Mouse (Mus musculus) neural tube, embryonic 12.5 days (tissue): Measurements from ENCODE around the gene Slc22a7. TPM values are rescaled to one million over a fixed set of nuclear protein-coding genes. Genes with fewer than 3 reads are reported as not detected.

Experiments
- ATAC-seq: fragments of 200-750 bp; cut with Nextera tagmentation; 2 replicates; pipeline ENCODE4 v1.8.0; 2017; ENCODE audit warnings: low read depth, mild to moderate bottlenecking, moderate TSS enrichment, moderate library complexity; ENCODE audit not compliant: low FRiP score
- H3K27ac ChIP-seq: fragments of 300-500 bp; sonication (generic); 2 replicates; pipeline ENCODE4 v1.5.1; 2016
- H3K27me3 ChIP-seq: fragments of 300-500 bp; sonication (generic); replicated peaks from 2 replicates; pipeline ENCODE4 v1.6.1; 2016; ENCODE audit warnings: mild to moderate bottlenecking
- H3K36me3 ChIP-seq: fragments of 300-500 bp; sonication (generic); 2 replicates; pipeline ENCODE4 v1.6.1; 2016; ENCODE audit warnings: mild to moderate bottlenecking
- H3K4me1 ChIP-seq: fragments of 300-500 bp; sonication (generic); 2 replicates; pipeline ENCODE4 v1.6.1; 2016
- H3K4me2 ChIP-seq: fragments of 300-500 bp; sonication (generic); replicated peaks from 2 replicates; pipeline ENCODE4 v1.6.1; 2016; ENCODE audit warnings: mild to moderate bottlenecking
- H3K4me3 ChIP-seq: fragments of 300-500 bp; sonication (generic); 2 replicates; pipeline ENCODE4 v1.5.1; 2016
- H3K9ac ChIP-seq: fragments of 300-500 bp; sonication (generic); 2 replicates; pipeline ENCODE4 v1.6.1; 2016; ENCODE audit warnings: mild to moderate bottlenecking
- H3K9me3 ChIP-seq: fragments of 300-500 bp; sonication (generic); 2 replicates; pipeline ENCODE4 v1.6.1; 2016; ENCODE audit warnings: mild to moderate bottlenecking
- WGBS: fragments of 180-500 bp; shearing (Covaris S2); methylation state at CpG from one replicate; pipeline ENCODE4 v1.1.7; 2016; 5-methylcytosine and 5-hydroxymethylcytosine counted together
- polyA plus RNA-seq: library from polyadenylated mRNA; unstranded; fragments of >200 nt; fragmentation: Nextera tagmentation; extraction: Ambion mirVana; gene quantifications from 2 replicates; pipeline ENCODE4 v1.2.1, GENCODE M21; 2016

The Slc22a7 gene
- polyA plus RNA-seq = not detected in 2 replicates

GRCm38 (mm10) chr17:46438298-46438873, at the start of gene Slc22a7:
Gene Slc22a7, minus strand, starts transcription at chr17:46438457.
- Histone ChIP-seq H3K4me1 (peaks cover 19% of the 10 kb centered on the region), H3K9ac (no peak within 1 kb of the TSS), H3K27ac (no peak within 1 kb of the TSS), H3K36me3 (no peaks in the 10 kb centered on the region), H3K4me3 (no peak within 1 kb of the TSS), H3K27me3 (peaks cover 28% of the 10 kb centered on the region), H3K9me3 (no peaks in the 10 kb centered on the region), H3K4me2 (no peak within 1 kb of the TSS)
- WGBS = 88% methylated on average over 4 of the region's 4 CpGs
- no peak for ATAC-seq

GRCm38 (mm10) chr17:46487431-46487830, 49.2 kb upstream of the Slc22a7 start, which contains the start of gene Ttbk1:
Gene Ttbk1, minus strand, starts transcription at chr17:46487675.
- H3K9ac ChIP-seq = peak within 1 kb of the TSS; percentile 95
- H3K4me2 ChIP-seq = peak within 1 kb of the TSS; percentile 63
- no peaks in the 10 kb centered on the region for H3K36me3 ChIP-seq
- peak within 1 kb of the TSS; percentile 68 for H3K27ac ChIP-seq
- peaks cover 48% of the 10 kb centered on the region for H3K27me3 ChIP-seq
- H3K4me3 ChIP-seq = peak within 1 kb of the TSS; percentile 83
- WGBS = 0% methylated on average over 23 of the region's 49 CpGs
- H3K9me3 ChIP-seq = no peaks in the 10 kb centered on the region
- H3K4me1 ChIP-seq = peaks cover 40% of the 10 kb centered on the region
- ATAC-seq = peak; percentile 68

GRCm38 (mm10) chr17:46486995-46487394, 48.7 kb upstream of the Slc22a7 start:
- 4% methylated on average over 11 of the region's 22 CpGs for WGBS
- H3K36me3 ChIP-seq = no peaks in the 10 kb centered on the region; the same call in 1 of the 2 replicates
- ATAC-seq = peak; percentile 52
- H3K4me1 ChIP-seq = peaks cover 40% of the 10 kb centered on the region
- peaks cover 48% of the 10 kb centered on the region for H3K27me3 ChIP-seq
- H3K9ac ChIP-seq = peak overlapping the region; percentile 95
- peak overlapping the region; percentile 83 for H3K4me3 ChIP-seq
- H3K27ac ChIP-seq = peak overlapping the region; percentile 68
- H3K9me3 ChIP-seq = no peaks in the 10 kb centered on the region
- H3K4me2 ChIP-seq = peak overlapping the region; percentile 63

DNA sequence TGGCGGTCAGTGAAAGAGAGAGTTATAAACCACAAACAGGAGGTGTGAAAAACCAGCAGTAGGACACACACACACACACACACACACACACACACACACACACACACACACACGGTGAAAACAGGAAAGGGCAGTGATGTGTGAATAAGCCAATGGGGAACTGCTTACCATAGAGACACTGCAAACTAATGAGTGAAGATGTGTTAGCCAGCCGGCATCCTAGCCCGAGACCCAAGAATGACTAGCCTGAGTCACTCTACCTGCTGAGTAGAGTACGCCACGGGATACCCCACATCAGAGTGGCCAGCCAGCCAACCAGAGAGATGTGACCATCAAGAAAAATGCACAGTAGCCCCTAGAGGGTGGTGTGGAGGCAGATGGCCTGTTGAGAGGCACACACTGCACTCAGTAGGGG, 46.2 kb upstream of the Slc22a7 start:
- peak overlapping the region; percentile 31 for H3K4me3 ChIP-seq
- no peak overlapping the region for H3K27ac ChIP-seq
- H3K4me2 ChIP-seq = peak overlapping the region; percentile 63
- peaks cover 45% of the 10 kb centered on the region for H3K27me3 ChIP-seq
- peak overlapping the region; percentile 27 for H3K9ac ChIP-seq
- peaks cover 8% of the 10 kb centered on the region for H3K36me3 ChIP-seq
- peaks cover 40% of the 10 kb centered on the region for H3K4me1 ChIP-seq
- WGBS = 8% methylated on average over 6 of the region's 6 CpGs
- ATAC-seq = no peak; the same call in 1 of the 2 replicates
- H3K9me3 ChIP-seq = no peaks in the 10 kb centered on the region

GRCm38 (mm10) chr17:46484021-46484431, 45.8 kb upstream of the Slc22a7 start:
- Histone ChIP-seq H3K4me2 (peak overlapping the region; percentile 63), H3K4me1 (peaks cover 40% of the 10 kb centered on the region), H3K27me3 (peaks cover 43% of the 10 kb centered on the region), H3K36me3 (peaks cover 12% of the 10 kb centered on the region), H3K27ac (peak overlapping the region; percentile 12; the same call in 1 of the 2 replicates), H3K9me3 (no peaks in the 10 kb centered on the region), H3K4me3 (peak overlapping the region; percentile 31), H3K9ac (peak overlapping the region; percentile 27)
- under 1% methylated on average over 13 of the region's 13 CpGs for WGBS
- ATAC-seq = no peak

DNA sequence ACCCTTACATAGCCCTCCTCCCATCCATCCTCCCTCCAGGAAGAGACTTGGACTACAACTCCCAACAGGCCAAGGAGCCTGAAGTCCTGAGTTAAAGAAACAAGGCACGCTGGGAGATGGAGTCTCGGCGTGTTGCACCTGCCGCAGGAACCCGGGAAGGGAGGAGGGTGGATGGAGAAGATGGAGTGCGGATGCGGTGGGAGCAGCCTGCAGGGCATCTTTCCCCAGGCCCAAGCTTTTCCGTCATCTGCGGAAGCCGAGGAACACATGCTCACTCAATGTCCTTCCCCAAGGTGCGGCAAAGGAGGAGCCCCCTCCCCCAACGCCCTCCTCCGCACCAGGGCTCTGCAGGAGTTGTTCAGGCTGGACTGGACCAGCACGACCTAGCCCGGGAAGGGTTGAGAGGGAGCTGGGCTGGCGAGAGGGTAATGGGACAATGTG, 45.3 kb upstream of the Slc22a7 start:
- Histone ChIP-seq H3K9ac (peak overlapping the region; percentile 27), H3K36me3 (peaks cover 17% of the 10 kb centered on the region), H3K9me3 (no peaks in the 10 kb centered on the region), H3K27ac (peak overlapping the region; percentile 12; the same call in 1 of the 2 replicates), H3K4me1 (peaks cover 40% of the 10 kb centered on the region), H3K27me3 (peaks cover 40% of the 10 kb centered on the region), H3K4me3 (peak overlapping the region; percentile 31), H3K4me2 (peak overlapping the region; percentile 63)
- WGBS = 1% methylated on average over 16 of the region's 16 CpGs
- ATAC-seq = peak; percentile 46

DNA sequence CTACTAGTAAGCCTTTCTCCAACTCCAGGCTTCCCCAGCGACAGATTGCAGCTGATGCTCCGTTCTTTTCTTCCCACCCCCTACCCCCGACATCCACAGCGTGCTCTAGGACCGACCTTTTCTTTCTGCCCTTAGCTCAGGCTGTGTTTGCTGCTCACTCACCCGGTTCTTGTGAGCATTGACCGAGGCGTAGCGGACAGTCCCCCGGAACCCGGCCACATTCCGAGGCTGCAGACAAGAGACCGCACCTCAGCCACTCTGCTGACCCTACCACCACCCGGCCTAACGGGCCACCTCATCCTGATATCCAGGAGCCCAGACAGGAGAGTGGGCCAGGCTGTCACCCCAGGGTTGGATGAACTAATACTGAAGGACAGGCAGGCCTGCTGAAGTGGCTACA, 39.0 kb upstream of the Slc22a7 start:
- Histone ChIP-seq H3K4me3 (no peak overlapping the region), H3K4me2 (no peak overlapping the region), H3K9ac (no peak overlapping the region), H3K27ac (no peak overlapping the region), H3K36me3 (peaks cover 72% of the 10 kb centered on the region), H3K27me3 (no peaks in the 10 kb centered on the region), H3K4me1 (no peaks in the 10 kb centered on the region), H3K9me3 (no peaks in the 10 kb centered on the region)
- ATAC-seq = no peak
- WGBS = 87% methylated on average over 15 of the region's 15 CpGs

DNA sequence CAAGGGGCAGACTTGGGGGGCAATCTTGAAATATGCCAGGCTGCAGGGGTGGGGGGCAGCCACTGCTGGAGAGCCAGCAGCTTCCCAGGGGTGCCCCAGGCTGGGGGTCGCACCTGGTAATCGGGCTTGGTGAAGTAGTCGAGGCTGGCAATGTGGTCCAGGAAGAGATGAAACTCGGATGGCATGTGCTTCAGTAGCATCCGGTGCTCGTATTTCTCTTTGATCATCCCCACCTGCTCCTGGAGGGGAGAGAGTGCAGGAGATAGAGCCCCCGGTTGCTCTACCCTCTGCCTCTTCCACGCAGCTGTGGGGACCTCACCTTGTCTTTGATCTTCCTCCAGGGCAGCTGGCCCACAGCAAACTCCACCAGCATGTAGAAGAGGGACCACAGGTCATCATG, 38.3 kb upstream of the Slc22a7 start:
- peaks cover 73% of the 10 kb centered on the region for H3K36me3 ChIP-seq
- H3K4me2 ChIP-seq = no peak overlapping the region
- WGBS = 77% methylated on average over 8 of the region's 8 CpGs

GRCm38 (mm10) chr17:46467830-46468229, 29.6 kb upstream of the Slc22a7 start:
- peaks cover 64% of the 10 kb centered on the region for H3K36me3 ChIP-seq
- 73% methylated on average over 9 of the region's 9 CpGs for WGBS
- no peak for ATAC-seq

More for the DNA sequence above, 38.3 kb upstream of the Slc22a7 start:
- H3K9me3 ChIP-seq = no peaks in the 10 kb centered on the region
- no peak for ATAC-seq
- no peak overlapping the region for H3K9ac ChIP-seq
- no peak overlapping the region for H3K27ac ChIP-seq
- no peaks in the 10 kb centered on the region for H3K4me1 ChIP-seq
- no peak overlapping the region for H3K4me3 ChIP-seq
- no peaks in the 10 kb centered on the region for H3K27me3 ChIP-seq

GRCm38 (mm10) chr17:46462226-46462625, 24.0 kb upstream of the Slc22a7 start:
- Histone ChIP-seq H3K36me3 (peaks cover 34% of the 10 kb centered on the region), H3K27me3 (peaks cover 48% of the 10 kb centered on the region), H3K4me2 (no peak overlapping the region), H3K9ac (no peak overlapping the region), H3K9me3 (no peaks in the 10 kb centered on the region), H3K27ac (no peak overlapping the region), H3K4me1 (peaks cover 7% of the 10 kb centered on the region; the same call in 1 of the 2 replicates), H3K4me3 (no peak overlapping the region)
- WGBS = 88% methylated on average over 5 of the region's 5 CpGs
- ATAC-seq = no peak

More at GRCm38 (mm10) chr17:46467830-46468229, 29.6 kb upstream of the Slc22a7 start:
- Histone ChIP-seq H3K9me3 (no peaks in the 10 kb centered on the region), H3K4me3 (no peak overlapping the region), H3K9ac (no peak overlapping the region), H3K27me3 (no peaks in the 10 kb centered on the region), H3K4me2 (no peak overlapping the region), H3K4me1 (no peaks in the 10 kb centered on the region), H3K27ac (no peak overlapping the region)

GRCm38 (mm10) chr17:46461347-46461746, 23.1 kb upstream of the Slc22a7 start:
- 0 out of 2 replicates have a peak overlapping the region, but pooled peaks have one; percentile 4 for H3K4me3 ChIP-seq
- 11% methylated on average over 8 of the region's 8 CpGs for WGBS
- H3K27me3 ChIP-seq = peaks cover 55% of the 10 kb centered on the region
- H3K9me3 ChIP-seq = no peaks in the 10 kb centered on the region
- H3K9ac ChIP-seq = no peak overlapping the region
- ATAC-seq = no peak
- peak overlapping the region; percentile 40 for H3K4me2 ChIP-seq
- H3K36me3 ChIP-seq = peaks cover 25% of the 10 kb centered on the region; the same call in 1 of the 2 replicates
- peaks cover 7% of the 10 kb centered on the region; the same call in 1 of the 2 replicates for H3K4me1 ChIP-seq
- no peak overlapping the region for H3K27ac ChIP-seq

- H3K4me3 ChIP-seq = peak overlapping the region; percentile 4; the same call in 1 of the 2 replicates
- H3K9me3 ChIP-seq = no peaks in the 10 kb centered on the region
- peaks cover 61% of the 10 kb centered on the region for H3K27me3 ChIP-seq
- H3K4me1 ChIP-seq = peaks cover 14% of the 10 kb centered on the region
- no peak for ATAC-seq
- no peak overlapping the region for H3K27ac ChIP-seq
- H3K4me2 ChIP-seq = peak overlapping the region; percentile 40
- no peak overlapping the region for H3K9ac ChIP-seq
- peaks cover 18% of the 10 kb centered on the region; the same call in 1 of the 2 replicates for H3K36me3 ChIP-seq
- 3% methylated on average over 32 of the region's 32 CpGs for WGBS
Measured at GRCm38 (mm10) chr17:46460673-46461072, 22.4 kb upstream of the Slc22a7 start.
